Mouse (Mus musculus) testis, adult 2 months (tissue): ENCODE measurements around the gene Dcst2.

Source experiments
- CTCF ChIP-seq: fragments of 200-500 bp; IDR thresholded peaks from 2 replicates; pipeline ENCODE4 v1.5.1; 2012; ENCODE audit warnings: low read depth, mild to moderate bottlenecking, inconsistent platforms, low read length, moderate library complexity; ENCODE audit not compliant: control insufficient read depth, insufficient read depth, insufficient replicate concordance
- POLR2A ChIP-seq: fragments of 200-500 bp; IDR thresholded peaks from 2 replicates; pipeline ENCODE4 v1.6.1; 2012; ENCODE audit warnings: low read depth, mild to moderate bottlenecking, inconsistent platforms, low read length, moderate library complexity; ENCODE audit not compliant: control insufficient read depth

DNA sequence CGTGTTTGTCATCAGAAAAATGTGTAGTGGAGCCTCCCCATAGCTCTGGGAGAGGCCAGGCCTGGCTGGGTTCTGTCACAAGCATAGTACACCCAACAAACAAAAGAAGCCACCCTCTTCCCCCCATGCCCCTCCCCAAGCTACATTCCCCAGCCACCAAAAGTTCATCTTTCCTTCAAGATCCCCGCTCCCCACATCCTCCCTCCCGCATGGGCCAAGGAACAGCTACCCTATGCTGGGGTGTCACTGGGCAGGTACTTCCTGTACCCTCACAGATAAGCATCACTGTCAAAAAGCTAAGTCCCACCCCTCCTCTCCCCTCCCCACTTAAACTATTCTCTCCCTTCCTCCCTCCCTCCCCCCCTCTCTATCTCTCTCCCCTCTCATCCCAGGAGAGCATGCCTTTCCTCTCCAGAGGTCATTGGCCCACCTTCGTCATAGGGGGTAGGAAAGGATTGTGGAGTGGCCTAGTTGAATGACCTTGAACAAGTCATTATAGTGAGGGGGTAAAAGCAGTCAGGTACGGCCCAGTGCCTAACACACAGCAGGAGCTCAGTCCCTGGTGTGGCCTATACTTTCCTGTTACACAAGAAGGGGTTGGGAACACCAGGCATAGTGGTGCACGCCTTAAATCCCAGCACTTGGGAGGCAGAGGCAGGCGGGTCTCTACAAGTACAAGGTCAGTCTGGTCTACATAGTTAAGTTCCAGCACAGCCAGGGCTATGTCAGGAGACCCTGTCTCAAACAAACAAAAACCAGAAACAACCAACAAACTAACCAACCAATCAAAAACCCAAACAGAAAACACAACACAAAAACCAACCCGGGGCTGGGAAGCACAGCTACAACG, 20.5 kb downstream of the Dcst2 start:
- TF ChIP-seq CTCF = no peak
- TF ChIP-seq POLR2A = no peak
